Mouse (Mus musculus) erythroblast, embryonic 14.5 days (primary cell): ENCODE data around the gene Gm10521.

Experiments
- GATA1 ChIP-seq: IDR thresholded peaks from 2 replicates; pipeline ENCODE4 v1.6.1; 2012; ENCODE audit warnings: low read length, inconsistent platforms, mixed read lengths
- TAL1 ChIP-seq: IDR thresholded peaks from 3 replicates; pipeline ENCODE4 v1.6.1; 2012; ENCODE audit warnings: low read length, inconsistent platforms, mixed read lengths

GRCm38 (mm10) chr1:171848201-171848600 is 47.3 kb upstream of the Gm10521 start:
- TF ChIP-seq GATA1 (no peak), TAL1 (no peak)
